Mouse (Mus musculus) cortical plate, adult 2 months (tissue): ENCODE measurements around the gene Ctnnd2. TPM values are rescaled to one million over a fixed set of nuclear protein-coding genes. Genes with fewer than 3 reads are reported as not detected.

Experiments
- H3K27ac ChIP-seq: fragments of 200-500 bp; 2 replicates; pipeline ENCODE4 v1.5.1; 2012; ENCODE audit warnings: low read length, control low read depth, inconsistent platforms; ENCODE audit not compliant: insufficient read depth
- H3K4me1 ChIP-seq: fragments of 200-500 bp; 2 replicates; pipeline ENCODE4 v1.6.1; 2011; ENCODE audit warnings: low read length; ENCODE audit not compliant: control insufficient read depth, insufficient read depth
- H3K4me3 ChIP-seq: fragments of 200-500 bp; 2 replicates; pipeline ENCODE4 v1.5.1; 2011; ENCODE audit warnings: mild to moderate bottlenecking, low read length, control low read depth; ENCODE audit not compliant: insufficient read depth
- CTCF ChIP-seq: fragments of 200-500 bp; IDR thresholded peaks from 2 replicates; pipeline ENCODE4 v1.5.1; 2011; ENCODE audit warnings: mild to moderate bottlenecking, control low read depth, low read length; ENCODE audit not compliant: insufficient read depth; ENCODE audit errors: extremely low read depth
- POLR2A ChIP-seq: fragments of 200-500 bp; IDR thresholded peaks from 2 replicates; pipeline ENCODE4 v1.6.1; 2011; ENCODE audit warnings: mild to moderate bottlenecking, low read length, control low read depth; ENCODE audit not compliant: insufficient read depth; ENCODE audit errors: extremely low read depth
- polyA plus RNA-seq: library from polyadenylated mRNA; depleted of rRNA; stranded (reverse); fragments of >200 nt; gene quantifications from 2 replicates; pipeline ENCODE4 v1.2.3, GENCODE M21; 2012

Ctnnd2 gene
- polyA plus RNA-seq, 1 experiment, result 133 TPM

DNA sequence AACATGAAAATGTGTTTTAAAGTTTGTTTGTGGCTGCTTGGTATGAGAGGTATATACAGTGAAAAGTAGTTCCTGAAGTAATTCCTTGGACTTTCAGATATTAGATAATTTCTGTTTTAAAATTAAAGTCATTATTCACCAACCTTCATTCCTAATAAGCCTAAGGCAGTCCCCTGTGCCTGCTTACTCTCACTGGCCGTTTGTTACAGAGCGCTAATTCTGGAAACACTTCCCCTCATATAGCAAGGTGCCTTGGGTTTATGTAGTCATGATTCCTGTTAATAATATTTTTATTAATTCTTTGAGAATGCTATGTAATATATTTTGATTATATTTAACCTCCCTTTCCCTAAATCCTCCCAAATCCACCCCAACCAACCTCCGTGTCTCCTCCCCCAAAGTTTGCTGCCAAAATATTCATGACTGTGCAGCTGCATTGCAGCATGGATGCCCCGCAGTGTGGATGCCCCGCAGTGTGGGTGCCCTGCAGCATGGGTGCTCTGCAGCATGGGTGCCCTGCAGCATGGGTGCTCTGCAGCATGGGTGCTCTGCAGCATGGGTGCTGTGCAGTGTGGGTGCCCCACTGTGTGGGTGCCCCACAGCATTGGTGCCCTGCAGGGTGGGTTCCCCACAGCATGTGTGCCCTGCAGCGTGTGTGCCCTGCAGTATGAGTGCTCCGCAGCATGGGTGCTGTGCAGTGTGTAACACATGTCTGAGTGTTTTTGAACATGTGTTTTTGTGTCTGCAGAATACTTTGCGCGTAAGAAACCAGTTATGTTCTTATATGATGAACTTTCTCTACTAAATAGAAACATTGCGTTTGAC, 63.0 kb downstream of the Ctnnd2 start:
- TF ChIP-seq POLR2A (no peak), CTCF (no peak)
- H3K4me3 ChIP-seq, result no peak overlapping the region
- no peaks in the 10 kb centered on the region; the same call in 1 of the 2 replicates for H3K4me1 ChIP-seq
- H3K27ac ChIP-seq, result no peak overlapping the region

DNA sequence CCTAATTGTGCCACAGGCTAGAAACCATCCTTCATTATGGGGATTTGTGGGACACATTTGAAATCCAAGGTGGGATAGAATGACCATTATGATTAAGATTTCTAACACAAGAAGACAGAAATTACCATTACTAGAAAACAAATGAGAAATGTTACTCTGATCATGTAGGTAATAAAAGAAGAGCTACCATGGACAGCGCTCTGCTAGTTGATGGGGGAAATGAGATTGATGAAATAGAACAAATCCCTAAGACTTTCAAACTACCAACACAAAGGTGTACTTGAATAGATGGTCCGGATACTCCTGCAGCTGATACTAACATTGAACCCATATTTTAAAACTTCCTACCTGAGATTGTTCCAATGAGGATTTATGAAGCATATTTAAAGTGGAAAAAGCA, 68.5 kb downstream of the Ctnnd2 start:
- TF ChIP-seq CTCF (no peak), POLR2A (no peak)
- H3K27ac ChIP-seq, result no peak overlapping the region
- H3K4me1 ChIP-seq, result no peaks in the 10 kb centered on the region

DNA sequence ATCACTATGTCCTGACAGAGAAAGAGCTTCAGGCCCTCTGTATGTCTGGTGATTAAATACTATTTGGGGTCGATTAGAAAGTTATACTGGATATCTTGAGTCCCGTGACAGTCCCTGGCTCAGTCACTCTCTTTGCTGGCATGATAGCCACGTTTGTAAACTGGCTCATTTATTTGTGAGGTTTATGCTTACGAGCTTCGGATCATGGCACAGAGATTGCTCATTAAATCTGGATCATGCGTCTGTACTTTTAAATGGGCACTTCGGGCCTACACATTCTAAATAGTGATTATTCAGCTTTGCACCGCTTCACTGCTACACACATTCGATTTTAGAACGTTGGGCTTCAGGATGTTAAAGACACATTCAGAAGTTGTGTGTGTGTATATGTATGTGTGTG, 96.4 kb downstream of the Ctnnd2 start:
- no peak overlapping the region for H3K27ac ChIP-seq
- no peak overlapping the region for H3K4me3 ChIP-seq
- no peak for TF ChIP-seq POLR2A
- TF ChIP-seq CTCF, result no peak
- peaks cover 6% of the 10 kb centered on the region for H3K4me1 ChIP-seq

More for the DNA sequence above, 68.5 kb downstream of the Ctnnd2 start:
- no peak overlapping the region for H3K4me3 ChIP-seq

DNA sequence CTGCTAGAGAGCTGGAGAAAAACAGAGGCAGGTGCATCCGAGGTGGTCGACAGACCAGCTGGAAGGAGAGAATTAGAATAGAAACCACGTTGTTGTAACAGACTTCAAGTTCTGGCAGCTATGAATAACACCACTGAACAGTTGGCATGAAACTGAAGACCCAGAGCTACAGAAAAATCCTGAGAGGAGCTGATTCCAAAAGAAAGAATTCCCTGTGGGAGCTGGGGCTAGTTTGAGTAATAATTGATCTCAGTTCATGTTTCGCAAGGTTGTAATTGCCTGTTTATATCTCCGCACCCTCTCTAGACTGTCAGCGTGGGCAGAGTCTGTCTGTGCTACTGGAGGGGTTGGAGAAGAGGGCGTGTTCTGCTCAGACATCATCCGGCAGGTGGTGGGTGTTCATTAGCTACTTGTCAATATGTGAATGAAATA, 98.8 kb downstream of the Ctnnd2 start:
- TF ChIP-seq CTCF (no peak), POLR2A (no peak)
- no peak overlapping the region for H3K27ac ChIP-seq
- H3K4me1 ChIP-seq, result peaks cover 12% of the 10 kb centered on the region
- no peak overlapping the region for H3K4me3 ChIP-seq

DNA sequence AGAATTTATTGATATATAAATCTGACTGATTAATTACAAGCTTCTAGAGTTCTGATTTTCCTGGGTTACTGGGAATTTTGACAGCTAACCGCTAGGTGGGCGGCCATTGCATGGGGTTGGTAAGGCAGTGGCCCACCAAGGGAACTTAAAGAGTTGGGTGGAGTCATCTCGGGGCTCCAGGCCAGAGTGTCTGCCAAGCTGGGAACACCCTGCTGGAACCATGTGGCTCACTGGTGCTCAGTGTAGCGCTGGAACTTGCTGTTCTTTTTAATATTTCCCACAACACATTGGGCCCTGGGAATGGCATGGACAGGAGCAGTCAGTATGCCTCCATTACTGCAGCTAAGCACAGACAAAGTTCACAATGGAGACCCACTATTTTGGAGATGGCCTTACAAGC, 99.9 kb downstream of the Ctnnd2 start:
- Histone ChIP-seq H3K4me1 (peaks cover 12% of the 10 kb centered on the region), H3K4me3 (no peak overlapping the region), H3K27ac (no peak overlapping the region)
- no peak for TF ChIP-seq CTCF
- no peak for TF ChIP-seq POLR2A

DNA sequence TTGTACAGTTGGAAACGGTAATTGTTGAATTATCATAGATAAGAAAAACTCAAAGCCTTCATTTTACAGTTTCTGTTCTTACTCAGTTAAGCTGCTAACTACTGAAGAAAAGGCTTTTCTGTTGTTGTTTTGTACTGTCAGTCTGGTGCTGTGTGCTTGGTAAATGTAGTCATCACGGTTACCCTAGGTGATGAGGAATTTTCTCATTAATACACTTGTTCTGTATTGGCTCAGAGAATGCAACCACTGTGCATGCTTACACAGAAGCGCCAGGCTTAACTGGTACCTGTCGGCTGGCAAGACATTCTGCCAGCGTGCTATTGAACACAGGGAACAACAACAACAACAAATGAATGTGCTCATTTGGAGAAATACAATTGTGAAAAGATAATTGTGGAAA, 103.3 kb downstream of the Ctnnd2 start:
- no peak for TF ChIP-seq CTCF
- no peak for TF ChIP-seq POLR2A
- H3K27ac ChIP-seq, result no peak overlapping the region
- H3K4me3 ChIP-seq, result no peak overlapping the region
- peaks cover 11% of the 10 kb centered on the region for H3K4me1 ChIP-seq

DNA sequence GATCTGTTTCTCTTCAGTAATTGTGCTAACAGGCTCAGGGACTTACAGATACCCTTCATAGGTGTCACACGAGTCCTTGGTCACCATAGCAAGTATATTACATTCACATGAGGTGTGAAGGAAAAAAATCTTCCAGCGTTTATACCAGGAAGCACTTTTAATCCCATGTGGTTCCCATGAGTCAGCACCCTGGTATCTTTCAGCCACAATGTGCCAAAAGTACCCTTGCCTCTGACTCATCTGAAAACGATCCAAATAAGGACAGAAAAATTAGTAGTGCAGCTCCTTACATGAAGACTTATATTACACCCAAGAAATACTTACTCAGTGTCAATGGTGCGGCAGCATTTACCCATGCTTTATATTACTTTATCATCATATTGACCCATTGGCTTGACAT, 104.3 kb downstream of the Ctnnd2 start:
- no peak for TF ChIP-seq CTCF
- TF ChIP-seq POLR2A, result no peak
- no peak overlapping the region for H3K4me3 ChIP-seq
- peaks cover 6% of the 10 kb centered on the region for H3K4me1 ChIP-seq
- H3K27ac ChIP-seq, result no peak overlapping the region

DNA sequence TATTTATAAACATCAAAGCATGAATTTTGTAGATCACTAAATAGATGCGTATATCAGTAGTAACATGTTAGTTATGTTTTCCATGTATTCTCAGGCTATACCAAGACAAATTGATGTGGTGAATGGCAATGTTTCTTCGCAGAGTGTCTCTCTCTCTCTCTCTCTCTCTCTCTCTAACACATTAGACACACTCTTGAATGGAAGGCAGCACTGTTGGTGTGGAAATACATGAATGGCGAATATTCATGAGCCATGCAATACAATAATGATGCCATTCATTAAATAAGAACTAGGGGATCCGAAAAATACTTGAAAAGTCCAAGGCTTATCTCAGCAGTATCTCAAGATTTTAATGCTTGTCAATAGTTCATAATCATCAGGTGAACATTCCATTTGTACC, 106.2 kb downstream of the Ctnnd2 start:
- Histone ChIP-seq H3K4me1 (peaks cover 6% of the 10 kb centered on the region), H3K27ac (no peak overlapping the region), H3K4me3 (no peak overlapping the region)
- TF ChIP-seq POLR2A (no peak), CTCF (no peak)

DNA sequence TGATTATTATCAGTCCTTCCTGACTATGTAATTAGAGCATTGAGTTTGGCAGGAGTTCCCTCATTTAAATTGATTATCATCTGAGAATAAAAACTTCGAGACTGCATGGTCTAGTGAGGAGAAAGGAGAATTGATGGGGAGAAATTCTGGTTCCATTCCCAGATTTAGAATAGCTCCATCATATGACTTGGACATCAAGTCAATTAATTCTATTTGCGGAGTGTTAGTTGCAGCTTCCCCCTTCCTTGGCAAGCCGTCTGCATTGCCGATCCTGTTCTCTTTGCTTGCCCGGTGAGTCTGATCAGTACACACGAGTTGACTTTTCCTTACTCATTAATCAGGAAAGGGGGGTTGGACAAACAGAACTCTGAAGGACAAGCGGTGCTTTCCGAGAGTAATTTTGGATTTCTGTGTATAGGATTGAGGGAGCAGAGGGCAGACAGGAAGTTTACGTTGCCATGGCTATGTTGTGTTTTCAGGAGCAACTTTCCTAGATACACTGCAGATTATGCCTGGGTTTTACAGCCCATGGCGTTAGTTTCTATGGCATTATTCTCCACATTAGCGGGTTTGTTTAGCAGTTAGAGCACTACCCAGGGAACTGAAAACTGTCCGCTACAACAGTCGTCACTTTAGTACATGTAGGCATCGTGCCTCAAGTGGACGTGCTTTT, 113.3 kb downstream of the Ctnnd2 start:
- no peak overlapping the region for H3K27ac ChIP-seq
- no peak overlapping the region; the same call in 1 of the 2 replicates for H3K4me3 ChIP-seq
- TF ChIP-seq POLR2A (no peak), CTCF (no peak)
- H3K4me1 ChIP-seq, result peaks cover 2% of the 10 kb centered on the region; the same call in 1 of the 2 replicates

DNA sequence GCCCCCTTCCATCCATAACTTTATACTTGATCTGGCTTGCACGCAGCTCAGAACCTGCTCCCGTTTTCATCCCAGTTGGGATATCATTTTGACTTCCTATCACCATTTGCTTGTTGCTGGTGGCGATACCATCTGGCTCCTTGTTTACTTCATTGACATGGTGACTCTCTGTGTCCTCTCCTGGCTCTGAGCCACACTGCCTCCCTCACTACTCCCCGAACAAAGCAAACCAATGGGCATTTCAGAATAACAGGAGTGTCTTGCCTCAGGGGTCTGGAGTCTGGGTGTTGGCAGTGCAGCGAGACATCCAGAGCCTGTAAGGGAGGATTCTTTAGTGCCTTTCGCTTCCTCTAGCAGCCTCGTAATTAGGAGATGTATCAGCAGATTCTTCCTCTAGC, 113.9 kb downstream of the Ctnnd2 start:
- no peak overlapping the region for H3K4me3 ChIP-seq
- TF ChIP-seq POLR2A (no peak), CTCF (no peak)
- H3K4me1 ChIP-seq, result peaks cover 2% of the 10 kb centered on the region; the same call in 1 of the 2 replicates
- H3K27ac ChIP-seq, result no peak overlapping the region
